Mouse (Mus musculus) natural killer cell, adult 2 months (primary cell): ENCODE results near the gene Gm4340.
"Not testable (repeated sequence)": the region's sequence is repeated elsewhere in the genome, so short reads cannot be mapped to it uniquely, and the experiment has no call there.

Experiments used
- DNase-seq, 2 experiments: peaks; one replicate each; pipeline ENCODE4 v3.0.0; 2022; ENCODE audit warnings: low spot score in 2 of 2

Gm4340 gene

DNA sequence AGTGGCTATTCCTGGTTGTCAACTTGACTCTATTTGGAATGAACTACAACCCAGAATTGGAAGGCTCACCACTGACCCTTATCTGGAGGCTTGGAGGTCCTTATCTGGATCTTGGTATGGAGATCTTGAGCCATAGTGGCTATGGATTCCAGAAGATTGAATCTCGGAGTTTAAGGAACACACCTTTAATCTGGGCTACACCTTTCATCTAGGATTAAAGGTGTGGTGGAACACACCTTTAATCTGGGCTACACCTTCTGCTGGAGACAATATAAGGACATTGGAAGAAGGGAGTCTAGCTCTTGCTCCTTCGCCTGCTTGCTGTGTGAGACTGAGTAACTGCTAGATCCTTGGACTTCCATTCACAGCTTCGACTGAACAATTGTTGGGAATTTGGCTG lies at the start of gene Gm4340:
TSS of gene Gm4340 (plus strand) at position 301 of the 400 bp plus-strand sequence.
- DNase-seq, result not testable (repeated sequence)

DNA sequence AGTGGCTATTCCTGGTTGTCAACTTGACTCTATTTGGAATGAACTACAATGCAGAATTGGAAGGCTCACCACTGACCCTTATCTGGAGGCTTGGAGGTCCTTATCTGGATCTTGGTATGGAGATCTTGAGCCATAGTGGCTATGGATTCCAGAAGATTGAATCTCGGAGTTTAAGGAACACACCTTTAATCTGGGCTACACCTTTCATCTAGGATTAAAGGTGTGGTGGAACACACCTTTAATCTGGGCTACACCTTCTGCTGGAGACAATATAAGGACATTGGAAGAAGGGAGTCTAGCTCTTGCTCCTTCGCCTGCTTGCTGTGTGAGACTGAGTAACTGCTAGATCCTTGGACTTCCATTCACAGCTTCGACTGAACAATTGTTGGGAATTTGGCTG lies 42.6 kb upstream of the Gm4340 start, which contains the start of gene Gm6763:
TSS of gene Gm6763 (plus strand) at position 301 of the 400 bp plus-strand sequence.
- DNase-seq, result not testable (repeated sequence)

DNA sequence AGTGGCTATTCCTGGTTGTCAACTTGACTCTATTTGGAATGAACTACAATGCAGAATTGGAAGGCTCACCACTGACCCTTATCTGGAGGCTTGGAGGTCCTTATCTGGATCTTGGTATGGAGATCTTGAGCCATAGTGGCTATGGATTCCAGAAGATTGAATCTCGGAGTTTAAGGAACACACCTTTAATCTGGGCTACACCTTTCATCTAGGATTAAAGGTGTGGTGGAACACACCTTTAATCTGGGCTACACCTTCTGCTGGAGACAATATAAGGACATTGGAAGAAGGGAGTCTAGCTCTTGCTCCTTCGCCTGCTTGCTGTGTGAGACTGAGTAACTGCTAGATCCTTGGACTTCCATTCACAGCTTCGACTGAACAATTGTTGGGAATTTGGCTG lies 34.1 kb upstream of the Gm4340 start, which contains the start of gene Gm8764:
TSS of gene Gm8764 (plus strand) at position 301 of the 400 bp plus-strand sequence.
- not testable (repeated sequence) for DNase-seq

GRCm38 (mm10) chr10:104168215-104168614 lies 25.6 kb upstream of the Gm4340 start, which contains the start of gene Gm21304:
TSS of gene Gm21304 (plus strand) at chr10:104168515.
- DNase-seq, result not testable (repeated sequence)

- DNase-seq, result not testable (repeated sequence)
These were observed 17.1 kb upstream of the Gm4340 start, which contains the start of gene Gm21312 for GRCm38 (mm10) chr10:104176724-104177123. TSS of gene Gm21312 (plus strand) at chr10:104177024.

DNA sequence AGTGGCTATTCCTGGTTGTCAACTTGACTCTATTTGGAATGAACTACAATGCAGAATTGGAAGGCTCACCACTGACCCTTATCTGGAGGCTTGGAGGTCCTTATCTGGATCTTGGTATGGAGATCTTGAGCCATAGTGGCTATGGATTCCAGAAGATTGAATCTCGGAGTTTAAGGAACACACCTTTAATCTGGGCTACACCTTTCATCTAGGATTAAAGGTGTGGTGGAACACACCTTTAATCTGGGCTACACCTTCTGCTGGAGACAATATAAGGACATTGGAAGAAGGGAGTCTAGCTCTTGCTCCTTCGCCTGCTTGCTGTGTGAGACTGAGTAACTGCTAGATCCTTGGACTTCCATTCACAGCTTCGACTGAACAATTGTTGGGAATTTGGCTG lies 8.6 kb upstream of the Gm4340 start, which contains the start of gene Gm20765:
TSS of gene Gm20765 (plus strand) at position 301 of the 400 bp plus-strand sequence.
- not testable (repeated sequence) for DNase-seq

GRCm38 (mm10) chr10:104209655-104210054 lies 15.8 kb downstream of the Gm4340 start:
- DNase-seq, result no peak

DNA sequence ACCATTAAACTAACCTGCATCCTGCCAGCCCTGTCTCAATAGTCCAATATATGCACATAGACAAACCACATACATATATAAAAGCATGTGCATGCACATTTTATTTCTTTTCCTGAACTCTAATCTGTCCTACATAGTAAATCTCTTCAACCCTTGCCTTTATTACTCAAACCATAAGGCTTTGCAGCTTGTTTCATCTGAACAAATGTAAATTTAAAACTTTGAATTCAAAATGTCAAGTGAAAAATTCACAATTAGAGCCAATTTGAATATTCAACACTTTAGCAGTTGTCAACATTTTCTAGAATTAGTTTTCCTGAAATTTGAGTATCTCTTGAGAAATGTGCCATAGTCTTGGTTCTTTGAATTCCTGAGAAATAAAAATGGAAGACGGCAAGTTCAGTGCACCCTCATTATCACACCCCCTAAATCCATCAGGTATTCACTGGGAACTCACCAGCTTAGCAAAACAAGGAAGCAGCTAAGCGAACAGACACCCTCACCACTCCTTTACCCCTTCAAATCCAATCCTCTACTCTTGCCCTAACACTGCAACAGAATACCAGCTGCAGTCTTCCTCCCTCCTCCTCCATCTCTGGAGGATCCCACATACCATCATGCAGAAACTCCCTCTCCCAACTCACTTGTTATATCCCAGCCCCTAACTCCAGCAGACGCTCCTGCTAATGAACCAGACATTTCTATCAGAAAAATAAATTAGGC lies 16.6 kb downstream of the Gm4340 start:
- no peak for DNase-seq

GRCm38 (mm10) chr10:104214527-104214926 lies 20.7 kb downstream of the Gm4340 start:
- DNase-seq, result no peak

- DNase-seq, result no peak
These were observed 26.6 kb downstream of the Gm4340 start for GRCm38 (mm10) chr10:104220303-104221021.
